In the genomic region with DNA sequence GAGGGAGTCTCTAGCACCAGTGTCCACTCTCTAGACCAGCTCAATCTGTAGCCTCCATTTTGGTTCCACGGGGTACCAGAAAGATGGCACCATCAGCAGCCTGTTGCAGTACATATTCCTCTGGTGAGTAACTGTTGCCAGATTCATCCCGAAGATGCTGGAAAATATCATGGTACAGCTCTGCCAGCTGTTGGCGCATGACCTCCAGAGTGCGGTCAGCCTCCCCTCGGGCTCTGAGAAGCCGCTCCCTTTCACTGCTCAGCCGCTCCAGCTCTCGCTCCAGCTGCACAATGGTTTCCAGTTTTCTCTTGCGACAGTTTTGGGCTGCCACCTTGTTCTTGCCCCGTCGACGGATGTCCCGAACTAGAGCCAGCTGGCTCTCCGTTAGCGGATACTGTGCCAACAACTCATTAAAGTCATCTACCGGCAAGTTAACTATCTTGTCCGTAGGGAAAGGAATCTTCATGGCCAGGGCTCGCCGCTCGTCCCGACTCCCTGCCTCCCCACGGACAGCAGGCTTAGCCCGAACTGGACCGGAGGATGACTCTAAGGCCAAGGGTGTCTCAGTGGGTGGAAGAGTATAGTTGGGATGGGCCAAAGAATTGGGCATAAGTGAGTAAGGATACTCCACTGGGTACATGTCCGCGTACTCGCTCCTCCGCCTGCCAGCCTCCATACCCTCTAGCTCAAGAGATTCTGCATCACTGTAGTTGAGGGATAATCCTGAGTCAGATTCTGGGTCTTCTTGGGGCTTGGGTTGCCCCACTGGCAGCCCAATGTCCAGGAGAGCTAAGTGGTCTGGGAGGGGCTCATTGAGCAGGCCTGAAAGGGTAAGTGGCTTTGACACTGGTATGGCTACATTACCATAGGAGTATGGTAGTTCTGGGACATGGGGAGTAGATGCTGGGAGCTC, we compare ENCODE assay signal across 8 mouse cellular contexts. TPM values are rescaled to one million over a fixed set of nuclear protein-coding genes. Genes with fewer than 3 reads are reported as not detected.
DNase-seq lines count a peak whose midpoint lies in the region; ATAC-seq lines count a peak whose summit lies in the region.

No protein-coding gene starts in this region.

- H3K4me1 ChIP-seq in forebrain, embryonic 11.5 days (replicated peaks; ENCODE audit: control insufficient read depth, insufficient read depth, low read length): 0 out of 2 replicates have a peak, but pooled peaks cover 5% of the 10 kb centered on the region
- peaks cover 21% of the 10 kb centered on the region for H3K4me1 ChIP-seq in forebrain, embryonic 10.5 days
- peaks cover 7% of the 10 kb centered on the region; the same call in 1 of the 2 replicates for H3K4me1 ChIP-seq in intestine, embryonic 16.5 days (ENCODE audit: control insufficient read depth, insufficient read depth, low read length)
- H3K4me1 ChIP-seq in neural tube, embryonic 12.5 days: peaks cover 3% of the 10 kb centered on the region

- H3K36me3 ChIP-seq in forebrain, embryonic 11.5 days (ENCODE audit: control insufficient read depth, insufficient read depth, low read length): peaks cover 31% of the 10 kb centered on the region
- H3K36me3 ChIP-seq in forebrain, embryonic 10.5 days (replicated peaks): peaks cover 62% of the 10 kb centered on the region
- H3K36me3 ChIP-seq in intestine, embryonic 16.5 days (ENCODE audit: control insufficient read depth, insufficient read depth, low read length): peaks cover 17% of the 10 kb centered on the region
- H3K36me3 ChIP-seq in neural tube, embryonic 12.5 days: peaks cover 49% of the 10 kb centered on the region

- H3K27me3 ChIP-seq in forebrain, embryonic 11.5 days (ENCODE audit: control insufficient read depth, insufficient read depth, low read length): no peaks in the 10 kb centered on the region
- H3K27me3 ChIP-seq in forebrain, embryonic 10.5 days (ENCODE audit: poor library complexity, severe bottlenecking): peaks cover 5% of the 10 kb centered on the region; the same call in 1 of the 2 replicates
- no peaks in the 10 kb centered on the region for H3K27me3 ChIP-seq in intestine, embryonic 16.5 days (replicated peaks; ENCODE audit: control insufficient read depth, insufficient read depth, low read length)
- H3K27me3 ChIP-seq in neural tube, embryonic 12.5 days (replicated peaks): no peaks in the 10 kb centered on the region

- H3K9ac ChIP-seq in forebrain, embryonic 11.5 days (ENCODE audit: low read length): no peak overlapping the region
- no peak overlapping the region for H3K9ac ChIP-seq in intestine, embryonic 16.5 days (ENCODE audit: low read depth, low read length)
- H3K9ac ChIP-seq in neural tube, embryonic 12.5 days: no peak overlapping the region

- no peak overlapping the region for H3K4me2 ChIP-seq in forebrain, embryonic 11.5 days (ENCODE audit: low read depth, low read length, severe bottlenecking)
- H3K4me2 ChIP-seq in intestine, embryonic 16.5 days (ENCODE audit: low read depth, low read length): no peak overlapping the region
- H3K4me2 ChIP-seq in neural tube, embryonic 12.5 days (replicated peaks): no peak overlapping the region

- WGBS in forebrain, embryonic 11.5 days: 87% methylated on average over 28 of the region's 28 CpGs
- 89% methylated on average over 28 of the region's 28 CpGs for WGBS in forebrain, embryonic 10.5 days
- WGBS in intestine, embryonic 16.5 days: 83% methylated on average over 28 of the region's 28 CpGs
- 85% methylated on average over 28 of the region's 28 CpGs for WGBS in neural tube, embryonic 12.5 days

- H3K27ac ChIP-seq in forebrain, embryonic 11.5 days (ENCODE audit: low read depth, low read length): 0 out of 2 replicates have a peak overlapping the region, but pooled peaks have one; percentile 12
- H3K27ac ChIP-seq in forebrain, embryonic 10.5 days: no peak overlapping the region
- H3K27ac ChIP-seq in intestine, embryonic 16.5 days (ENCODE audit: low read length): no peak overlapping the region
- no peak overlapping the region for H3K27ac ChIP-seq in neural tube, embryonic 12.5 days

- H3K9me3 ChIP-seq in forebrain, embryonic 11.5 days (ENCODE audit: control insufficient read depth, low read length): no peaks in the 10 kb centered on the region
- H3K9me3 ChIP-seq in forebrain, embryonic 10.5 days: no peaks in the 10 kb centered on the region
- H3K9me3 ChIP-seq in intestine, embryonic 16.5 days (ENCODE audit: control insufficient read depth, low read length): no peaks in the 10 kb centered on the region
- no peaks in the 10 kb centered on the region for H3K9me3 ChIP-seq in neural tube, embryonic 12.5 days

- peak; percentile 57 for DNase-seq in forebrain, embryonic 11.5 days (ENCODE audit: low spot score)
- DNase-seq in forebrain, embryonic 10.5 days (ENCODE audit: extremely low spot score, low spot score): no peak
- peak; percentile 40 to 46 for DNase-seq in right cerebral cortex, postnatal 10 days (ENCODE audit: low spot score in 2 of 2)
- DNase-seq in right cerebral cortex, postnatal 4 days: no peak
- DNase-seq in layer of hippocampus, adult 11-12 months (ENCODE audit: low spot score): no peak
- no peak for DNase-seq in thymus, postnatal 10 days (ENCODE audit: low spot score in 2 of 2)

- ATAC-seq in forebrain, embryonic 11.5 days (replicated peaks; ENCODE audit: low FRiP score): peak; percentile 18
- ATAC-seq in intestine, embryonic 16.5 days: 0 out of 2 replicates have a peak, but pooled peaks have one; percentile 10
- peak; percentile 41; the same call in 1 of the 2 replicates for ATAC-seq in neural tube, embryonic 12.5 days (ENCODE audit: low FRiP score, low read depth)

- no peak overlapping the region for H3K4me3 ChIP-seq in forebrain, embryonic 11.5 days (ENCODE audit: low read depth, low read length)
- no peak overlapping the region for H3K4me3 ChIP-seq in forebrain, embryonic 10.5 days
- no peak overlapping the region for H3K4me3 ChIP-seq in intestine, embryonic 16.5 days (ENCODE audit: low read length)
- H3K4me3 ChIP-seq in neural tube, embryonic 12.5 days: no peak overlapping the region

RNA-seq across cellular contexts. Expression of gene Hnrnpa1, which starts 8.4 kb away (rescaled TPM):
- 1,395 and 1,473 TPM in 2 replicates for polyA plus RNA-seq in forebrain, embryonic 11.5 days (2014; fragmentation: Nextera tagmentation; extraction: Ambion mirVana)
- polyA plus RNA-seq in forebrain, embryonic 10.5 days (2016; fragmentation: Nextera tagmentation; extraction: Ambion mirVana): 1,920 and 1,979 TPM in 2 replicates
- 472 and 503 TPM in 2 replicates for polyA plus RNA-seq in intestine, embryonic 16.5 days (2015; fragmentation: Nextera tagmentation; extraction: Ambion mirVana)
- 1,154 and 1,199 TPM in 2 replicates for polyA plus RNA-seq in neural tube, embryonic 12.5 days (2016; fragmentation: Nextera tagmentation; extraction: Ambion mirVana)

RNA-seq across cellular contexts. Expression of gene Cbx5, which starts 9.0 kb away (rescaled TPM):
- polyA plus RNA-seq in forebrain, embryonic 11.5 days (2014; fragmentation: Nextera tagmentation; extraction: Ambion mirVana): 214 and 221 TPM in 2 replicates
- 212 and 221 TPM in 2 replicates for polyA plus RNA-seq in forebrain, embryonic 10.5 days (2016; fragmentation: Nextera tagmentation; extraction: Ambion mirVana)
- polyA plus RNA-seq in intestine, embryonic 16.5 days (2015; fragmentation: Nextera tagmentation; extraction: Ambion mirVana): 60.0 and 70.4 TPM in 2 replicates
- polyA plus RNA-seq in neural tube, embryonic 12.5 days (2016; fragmentation: Nextera tagmentation; extraction: Ambion mirVana): 149 and 157 TPM in 2 replicates

RNA-seq across cellular contexts. Expression of gene Nfe2, which starts 9.5 kb away (rescaled TPM):
- 6.6 and 7.6 TPM in 2 replicates for polyA plus RNA-seq in forebrain, embryonic 11.5 days (2014; fragmentation: Nextera tagmentation; extraction: Ambion mirVana)
- polyA plus RNA-seq in forebrain, embryonic 10.5 days (2016; fragmentation: Nextera tagmentation; extraction: Ambion mirVana): 5.5 and 8.3 TPM in 2 replicates
- 3.4 and 5.2 TPM in 2 replicates for polyA plus RNA-seq in intestine, embryonic 16.5 days (2015; fragmentation: Nextera tagmentation; extraction: Ambion mirVana)
- 3.2 and 4.3 TPM in 2 replicates for polyA plus RNA-seq in neural tube, embryonic 12.5 days (2016; fragmentation: Nextera tagmentation; extraction: Ambion mirVana)

RNA-seq across cellular contexts. Expression of gene Copz1, which starts 23.9 kb away (rescaled TPM):
- 265 TPM in 2 replicates for polyA plus RNA-seq in forebrain, embryonic 11.5 days (2014; fragmentation: Nextera tagmentation; extraction: Ambion mirVana)
- polyA plus RNA-seq in forebrain, embryonic 10.5 days (2016; fragmentation: Nextera tagmentation; extraction: Ambion mirVana): 279 and 280 TPM in 2 replicates
- polyA plus RNA-seq in intestine, embryonic 16.5 days (2015; fragmentation: Nextera tagmentation; extraction: Ambion mirVana): 297 and 298 TPM in 2 replicates
- polyA plus RNA-seq in neural tube, embryonic 12.5 days (2016; fragmentation: Nextera tagmentation; extraction: Ambion mirVana): 231 and 243 TPM in 2 replicates

Comparison
In these comparisons a context has a peak if more than half of its experiments do, and no peak if none do; other contexts are left out.
1. DNase-seq: peak in forebrain, embryonic 11.5 days (single experiment) and right cerebral cortex, postnatal 10 days (2 of 2); none in forebrain, embryonic 10.5 days (single experiment), right cerebral cortex, postnatal 4 days (single experiment), layer of hippocampus, adult 11-12 months (single experiment) and thymus, postnatal 10 days (0 of 2).
2. Peak in every context shown above with its lines, with median percentiles within 50 percentile points of each other: ATAC-seq.